Mouse (Mus musculus) kidney, adult 9 months (tissue): Measurements from ENCODE around the gene Ssrp1.

ENCODE experiments used
- DNase-seq: peaks from one replicate; pipeline ENCODE4 v3.0.0; 2022

The Ssrp1 gene

DNA sequence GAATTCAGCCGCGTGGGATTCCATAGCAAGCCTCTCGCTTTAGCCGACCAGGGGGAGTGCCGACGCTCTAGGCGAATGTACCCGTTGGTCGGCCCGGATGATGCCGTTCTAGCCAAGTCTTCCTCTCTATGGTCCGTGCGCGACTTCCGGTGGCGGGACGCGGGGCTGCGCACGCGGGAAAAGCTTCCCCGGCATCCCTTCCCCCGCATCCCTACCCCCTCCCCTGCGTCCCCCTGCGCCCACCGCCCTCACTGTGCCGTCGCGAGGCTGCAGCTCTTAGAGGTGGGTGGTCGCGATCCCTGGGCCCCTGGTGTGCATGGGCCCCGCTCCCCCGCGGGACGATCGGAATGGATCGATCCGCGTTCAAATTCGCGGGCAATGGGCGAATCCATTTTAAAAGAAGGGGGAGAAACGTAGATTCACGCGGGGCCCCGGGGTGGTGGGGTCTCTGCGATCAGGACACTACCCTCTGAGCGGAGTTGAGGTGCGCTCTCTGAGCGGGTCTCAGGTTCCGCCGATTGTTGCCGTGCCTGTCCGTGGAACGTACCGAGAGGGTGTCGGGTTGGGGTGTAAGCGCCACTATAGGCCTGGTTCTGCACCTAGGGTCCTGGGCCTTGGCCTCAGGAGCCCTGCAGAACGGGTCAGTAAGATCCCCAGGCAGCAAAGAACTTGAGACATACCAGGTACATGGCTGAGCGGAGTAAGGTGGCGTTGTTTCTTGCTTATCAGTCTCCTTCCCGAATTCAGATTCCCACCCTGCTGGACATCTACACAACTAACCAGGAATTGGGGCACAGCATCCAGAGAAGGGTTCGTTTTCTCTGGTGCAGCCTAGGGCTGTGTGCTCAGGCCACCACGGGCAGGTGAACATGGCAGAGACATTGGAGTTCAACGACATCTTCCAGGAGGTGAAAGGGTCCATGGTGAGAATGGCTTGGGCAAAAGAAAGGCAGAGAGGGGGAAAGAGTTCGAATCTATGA lies at the start of gene Ssrp1, which contains the start of gene P2rx3:
Gene Ssrp1, plus strand, starts transcription at position 188 of the 980 bp plus-strand sequence.
Gene P2rx3, minus strand, starts transcription at position 416 of the 980 bp plus-strand sequence.
- peak; percentile 94 for DNase-seq

DNA sequence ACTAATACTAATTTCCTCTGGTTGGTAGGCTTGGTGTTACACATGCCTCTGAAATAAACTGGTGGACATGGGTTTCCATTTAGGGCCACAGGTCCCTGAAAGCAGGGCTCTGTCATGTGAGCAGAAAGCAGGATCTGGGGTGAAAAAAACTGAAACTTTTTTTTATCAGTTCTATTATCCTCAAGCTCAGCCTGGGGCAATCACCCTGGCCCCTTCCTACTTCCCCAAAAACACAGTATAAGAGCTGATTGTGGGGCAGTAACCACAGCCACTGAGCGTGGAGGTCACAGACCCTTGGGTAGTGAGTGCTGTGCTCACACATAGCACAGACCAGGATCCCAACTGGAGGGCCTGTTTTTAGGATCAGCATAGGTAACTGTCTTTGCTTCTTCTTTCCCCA lies 49.1 kb upstream of the Ssrp1 start, which contains the start of gene Prg3:
Gene Prg3, plus strand, starts transcription at position 286 of the 400 bp plus-strand sequence.
- no peak for DNase-seq

- no peak for DNase-seq
Observed at GRCm38 (mm10) chr2:84996376-84996775, 40.7 kb upstream of the Ssrp1 start.

GRCm38 (mm10) chr2:84999486-85000181 lies 37.4 kb upstream of the Ssrp1 start:
- DNase-seq: peak; percentile 28

- DNase-seq: peak; percentile 47
Observed at GRCm38 (mm10) chr2:85001497-85001896, 35.5 kb upstream of the Ssrp1 start.

- no peak for DNase-seq
Observed at GRCm38 (mm10) chr2:85002575-85002974, 34.5 kb upstream of the Ssrp1 start.

GRCm38 (mm10) chr2:85004341-85004740 lies 32.7 kb upstream of the Ssrp1 start:
- DNase-seq: no peak

GRCm38 (mm10) chr2:85006600-85006999 lies 30.4 kb upstream of the Ssrp1 start:
- no peak for DNase-seq

- DNase-seq: peak; percentile 40
Observed at GRCm38 (mm10) chr2:85007729-85008128, 29.3 kb upstream of the Ssrp1 start.

DNA sequence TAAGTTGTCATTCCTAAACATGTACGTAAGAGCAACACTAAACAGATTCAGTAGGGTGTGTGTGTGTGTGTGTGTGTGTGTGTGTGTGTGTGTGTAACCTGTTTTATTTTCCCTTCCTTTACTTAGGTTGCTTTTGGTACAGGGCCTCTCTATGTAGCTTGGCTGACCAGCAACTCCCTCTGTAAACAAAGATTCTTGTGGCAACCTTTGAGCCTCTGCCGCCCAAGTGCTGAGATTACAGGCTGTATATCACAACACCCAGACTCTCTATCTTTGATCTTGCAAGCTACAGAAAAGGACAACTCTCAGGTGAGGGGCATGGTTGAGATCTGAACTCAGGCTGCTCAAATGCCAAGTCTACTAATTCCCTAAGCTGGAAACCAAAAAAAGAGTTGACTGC lies 27.8 kb upstream of the Ssrp1 start:
- DNase-seq: no peak

GRCm38 (mm10) chr2:85011906-85012604 lies 25.0 kb upstream of the Ssrp1 start:
- DNase-seq: no peak

DNA sequence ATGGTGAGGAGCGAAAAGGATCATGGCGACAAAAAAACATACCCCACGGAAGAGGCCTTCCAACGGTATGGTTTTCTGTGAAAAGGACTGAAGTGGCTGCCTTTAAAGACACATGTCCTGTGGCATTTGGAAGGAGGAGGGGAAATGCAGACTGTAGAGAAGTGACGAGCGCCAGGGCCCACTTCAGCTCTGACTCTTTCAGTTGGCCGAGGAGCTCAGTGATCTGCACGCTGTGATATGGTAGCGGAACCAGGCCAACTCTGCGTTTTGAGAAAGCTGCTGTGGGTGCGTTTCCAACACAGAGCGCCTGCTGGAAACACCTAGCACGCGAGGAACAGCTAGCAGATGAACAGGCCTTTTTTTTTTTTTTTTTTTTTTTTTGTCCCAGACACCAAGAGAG lies 24.4 kb upstream of the Ssrp1 start:
- no peak for DNase-seq

DNA sequence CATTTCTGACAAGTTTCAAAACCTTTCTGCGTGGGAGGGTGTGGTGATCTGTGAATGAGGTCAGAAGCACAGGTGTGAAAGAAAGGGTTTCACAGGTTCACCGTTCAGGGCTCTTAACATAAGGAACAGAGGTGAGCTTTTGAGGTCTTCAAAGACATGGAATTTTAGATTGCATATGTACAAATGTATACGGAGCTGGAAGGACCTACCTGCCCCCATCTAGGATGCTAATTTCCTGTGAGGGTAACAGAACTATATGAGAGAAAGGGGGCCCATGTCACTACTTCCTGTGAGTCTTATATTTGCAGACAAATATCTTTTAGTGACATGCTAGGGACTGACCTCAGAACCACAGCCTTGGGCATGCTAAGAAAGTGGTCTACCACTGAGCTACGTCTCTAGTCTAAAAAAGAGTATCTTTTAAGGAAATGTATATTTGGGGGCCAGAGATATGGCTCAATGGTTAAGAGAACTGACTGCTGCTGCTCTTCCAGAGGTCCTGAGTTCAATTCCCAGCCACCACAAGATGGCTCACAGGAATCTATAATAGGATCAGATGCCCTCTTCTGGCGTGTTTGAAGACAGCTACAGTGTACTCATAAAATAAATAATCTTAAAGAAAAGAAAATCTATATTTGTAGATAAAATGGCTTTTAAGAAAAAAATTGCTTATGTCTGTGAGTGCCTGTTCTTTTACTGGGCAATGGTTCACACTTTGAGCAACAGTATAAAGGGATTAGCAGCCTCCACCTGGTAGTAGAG lies 23.0 kb upstream of the Ssrp1 start:
- no peak for DNase-seq

- DNase-seq: no peak
Observed at GRCm38 (mm10) chr2:85014588-85014982, 22.4 kb upstream of the Ssrp1 start.

DNA sequence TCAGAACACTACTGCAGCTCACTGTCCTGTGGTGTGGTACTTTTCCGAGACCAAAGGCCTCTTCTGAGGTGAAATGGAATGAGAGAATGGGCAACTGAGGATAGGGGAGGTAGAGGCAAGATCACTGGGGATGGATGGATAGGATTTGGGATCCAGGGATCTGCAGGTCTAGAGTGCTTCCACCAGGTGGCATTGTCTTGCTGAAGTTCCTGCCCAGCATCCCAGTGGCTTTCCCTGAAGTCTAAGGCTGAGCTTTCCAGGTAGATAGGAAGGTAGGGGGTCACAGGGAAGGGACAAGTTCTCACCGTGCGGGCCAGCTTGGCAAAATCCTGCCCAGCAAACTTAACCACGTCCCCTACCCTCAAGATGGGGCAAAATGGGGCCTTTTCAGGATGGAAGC lies 15.0 kb upstream of the Ssrp1 start:
- peak; percentile 51 for DNase-seq

DNA sequence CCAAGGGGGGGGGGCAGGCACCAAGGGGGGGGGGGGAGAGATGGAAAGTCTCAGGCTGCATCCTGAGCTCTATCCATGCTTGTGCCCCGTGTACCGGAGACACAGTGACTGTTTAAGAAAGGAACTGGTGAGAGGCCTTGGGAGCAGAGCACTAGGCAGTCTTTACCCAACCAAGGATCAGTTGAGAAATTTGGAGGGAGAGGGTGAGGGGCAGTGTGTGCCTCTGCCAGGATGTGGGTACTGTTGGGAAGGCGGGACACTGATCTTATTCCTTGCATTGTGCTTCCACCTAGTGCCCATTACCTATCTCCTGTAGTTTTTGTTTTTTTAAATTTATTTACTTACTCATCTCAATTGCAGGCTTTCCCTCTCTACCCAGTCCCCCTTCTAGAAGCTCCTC lies 10.9 kb upstream of the Ssrp1 start:
- DNase-seq: no peak

- no peak for DNase-seq
Observed at GRCm38 (mm10) chr2:85027281-85027680, 9.8 kb upstream of the Ssrp1 start.

DNA sequence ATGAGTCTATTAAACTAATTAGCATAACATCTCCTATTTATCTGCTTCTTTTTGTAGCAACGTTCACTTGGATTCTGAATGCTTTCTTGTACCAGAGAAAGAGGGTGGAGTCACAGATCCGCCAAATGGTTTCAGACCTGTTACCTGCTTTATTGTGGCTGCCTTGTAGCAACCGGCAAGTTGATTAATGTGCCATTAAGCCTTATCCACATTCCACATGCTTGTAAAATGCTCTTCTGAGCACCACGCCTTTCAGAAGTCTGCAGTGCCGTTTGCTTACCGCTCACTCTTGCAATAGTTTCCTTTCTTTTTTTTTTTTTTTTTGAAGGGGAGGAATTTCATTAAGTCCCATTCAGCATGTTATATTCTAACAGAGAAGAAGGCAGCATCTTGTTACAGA lies 7.1 kb upstream of the Ssrp1 start:
- no peak for DNase-seq

DNA sequence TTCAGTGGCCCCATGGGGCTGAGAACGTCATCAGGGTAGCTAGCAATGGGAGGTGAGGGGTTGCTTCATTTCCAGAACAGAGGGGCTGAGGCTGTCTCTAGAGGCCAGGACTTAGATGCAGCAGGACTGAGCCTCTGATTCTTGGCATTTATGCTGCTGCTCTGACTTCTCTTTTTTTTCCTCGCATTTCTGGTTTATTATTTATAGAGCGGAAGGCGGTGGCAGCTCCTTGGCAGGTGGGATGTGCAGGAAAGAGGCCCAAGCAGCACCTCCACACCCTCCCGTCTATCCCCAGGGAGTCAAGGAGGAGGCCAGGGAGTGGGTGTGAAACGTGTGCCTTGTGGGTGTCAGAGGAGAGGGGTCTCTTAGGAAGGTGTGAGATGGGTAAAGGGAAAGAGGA lies 6.0 kb upstream of the Ssrp1 start:
- DNase-seq: no peak

DNA sequence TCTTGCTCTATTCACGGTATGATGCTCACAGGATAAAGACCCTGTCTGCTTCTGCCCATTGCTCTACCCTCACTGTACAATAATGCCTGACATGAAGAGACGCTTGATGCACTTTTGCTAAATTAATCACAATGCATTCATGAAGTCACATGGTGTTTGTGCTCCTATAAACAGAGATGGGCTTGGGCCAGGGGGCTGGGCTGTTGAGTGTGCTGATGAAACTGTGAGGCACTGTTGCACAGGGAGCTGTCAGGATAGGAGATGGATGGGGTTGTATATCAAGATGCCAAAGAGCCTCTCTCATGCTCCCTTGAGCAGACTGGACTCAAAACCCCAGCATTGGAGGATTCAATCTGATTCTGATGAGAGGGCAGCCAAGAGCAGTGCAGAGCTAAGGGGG lies 3.9 kb upstream of the Ssrp1 start:
- DNase-seq: no peak

DNA sequence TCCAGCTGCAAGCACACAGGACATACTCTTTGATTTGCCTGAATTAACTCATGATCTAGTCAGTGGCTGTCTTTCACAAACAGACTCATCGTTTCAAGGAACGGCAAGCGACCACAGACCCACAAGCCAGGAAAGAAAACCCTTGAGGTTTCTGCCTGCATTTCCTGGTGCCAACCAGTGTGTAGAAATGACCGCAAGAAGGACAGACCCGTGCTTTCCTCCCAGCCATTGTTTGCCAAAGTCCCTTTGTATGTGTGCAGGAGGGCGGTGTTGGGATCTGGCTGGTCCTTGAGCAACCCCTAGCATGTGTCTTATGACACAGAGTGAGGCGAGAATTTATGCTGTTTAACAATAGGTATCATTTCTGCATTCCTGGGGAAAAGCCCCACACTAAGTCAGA lies 2.9 kb upstream of the Ssrp1 start:
- DNase-seq: no peak

GRCm38 (mm10) chr2:85036507-85037046 lies 457 bp upstream of the Ssrp1 start:
- DNase-seq: no peak
